Mouse (Mus musculus) thymus, adult 2 months (tissue): Measurements from ENCODE around the gene Atp2c1. TPM values are rescaled to one million over a fixed set of nuclear protein-coding genes. Genes with fewer than 3 reads are reported as not detected.

Experiments
- DNase-seq: peaks from one replicate; pipeline ENCODE4 v3.0.0; 2021
- H3K27ac ChIP-seq: fragments of 200-500 bp; 2 replicates; pipeline ENCODE4 v1.5.1; 2012; ENCODE audit warnings: low read length, control low read depth; ENCODE audit not compliant: control insufficient read depth, insufficient read depth
- H3K27me3 ChIP-seq: fragments of 200-500 bp; 2 replicates; pipeline ENCODE4 v1.6.1; 2012; ENCODE audit warnings: mild to moderate bottlenecking, low read length, moderate library complexity, mixed read lengths; ENCODE audit not compliant: control insufficient read depth, insufficient read depth
- H3K36me3 ChIP-seq: fragments of 200-500 bp; 2 replicates; pipeline ENCODE4 v1.6.1; 2012; ENCODE audit warnings: mild to moderate bottlenecking, low read length, moderate library complexity; ENCODE audit not compliant: control insufficient read depth, insufficient read depth
- H3K4me1 ChIP-seq: fragments of 200-500 bp; replicated peaks from 2 replicates; pipeline ENCODE4 v1.6.1; 2012; ENCODE audit warnings: low read length; ENCODE audit not compliant: control insufficient read depth, insufficient read depth
- H3K4me3 ChIP-seq: fragments of 200-500 bp; 2 replicates; pipeline ENCODE4 v1.5.1; 2012; ENCODE audit warnings: mild to moderate bottlenecking, low read length, control low read depth, moderate library complexity; ENCODE audit not compliant: control insufficient read depth, insufficient read depth
- CTCF ChIP-seq: fragments of 200-500 bp; IDR thresholded peaks from 2 replicates; pipeline ENCODE4 v1.5.1; 2012; ENCODE audit warnings: mild to moderate bottlenecking, control low read depth, low read length, moderate library complexity, borderline replicate concordance; ENCODE audit not compliant: control insufficient read depth, poor library complexity, insufficient read depth; ENCODE audit errors: extremely low read depth
- POLR2A ChIP-seq: fragments of 200-500 bp; IDR thresholded peaks from 2 replicates; pipeline ENCODE4 v1.6.1; 2012; ENCODE audit warnings: mild to moderate bottlenecking, low read length, control low read depth, moderate library complexity; ENCODE audit not compliant: control insufficient read depth, poor library complexity, insufficient read depth; ENCODE audit errors: extremely low read depth
- WGBS: fragments of 180-500 bp; shearing (Covaris S2); methylation state at CpG from one replicate; pipeline ENCODE4 v1.1.7; 2018; 5-methylcytosine and 5-hydroxymethylcytosine counted together
- polyA plus RNA-seq: library from polyadenylated mRNA; depleted of rRNA; stranded (reverse); fragments of >200 nt; gene quantifications from 2 replicates; pipeline ENCODE4 v1.2.3, GENCODE M21; 2012; rRNA removed

Atp2c1 gene
- 48.9 and 53.2 TPM in 2 replicates for polyA plus RNA-seq

GRCm38 (mm10) chr9:105527219-105527618 is at the start of gene Atp2c1:
Gene Atp2c1, minus strand, starts transcription at chr9:105527319.
- H3K4me3 ChIP-seq, result no peak within 1 kb of the TSS
- DNase-seq, result no peak
- no peak within 1 kb of the TSS for H3K27ac ChIP-seq
- H3K27me3 ChIP-seq, result no peaks in the 10 kb centered on the region
- no peaks in the 10 kb centered on the region for H3K36me3 ChIP-seq
- WGBS, result 89% methylated on average over 12 of the region's 12 CpGs
- H3K4me1 ChIP-seq, result no peaks in the 10 kb centered on the region
- TF ChIP-seq POLR2A (no peak), CTCF (no peak)

GRCm38 (mm10) chr9:105557452-105557851 is 30.3 kb upstream of the Atp2c1 start:
- Histone ChIP-seq H3K27me3 (no peaks in the 10 kb centered on the region; the same call in 1 of the 2 replicates), H3K27ac (no peak overlapping the region), H3K4me3 (no peak overlapping the region), H3K4me1 (no peaks in the 10 kb centered on the region), H3K36me3 (no peaks in the 10 kb centered on the region)
- TF ChIP-seq CTCF (no peak), POLR2A (no peak)
- 94% methylated on average over 5 of the region's 5 CpGs for WGBS
- no peak for DNase-seq

GRCm38 (mm10) chr9:105556141-105556735 is 29.1 kb upstream of the Atp2c1 start:
- no peaks in the 10 kb centered on the region for H3K4me1 ChIP-seq
- no peak overlapping the region for H3K27ac ChIP-seq
- DNase-seq, result no peak
- 84% methylated on average over 8 of the region's 8 CpGs for WGBS
- TF ChIP-seq POLR2A, result no peak
- no peak for TF ChIP-seq CTCF
- no peaks in the 10 kb centered on the region for H3K36me3 ChIP-seq
- no peak overlapping the region for H3K4me3 ChIP-seq
- no peaks in the 10 kb centered on the region; the same call in 1 of the 2 replicates for H3K27me3 ChIP-seq

- Histone ChIP-seq H3K27ac (no peak overlapping the region), H3K4me3 (no peak overlapping the region), H3K36me3 (no peaks in the 10 kb centered on the region), H3K27me3 (no peaks in the 10 kb centered on the region; the same call in 1 of the 2 replicates), H3K4me1 (no peaks in the 10 kb centered on the region)
- DNase-seq, result no peak
- TF ChIP-seq CTCF (no peak), POLR2A (no peak)
- 67% methylated on average over 7 of the region's 7 CpGs for WGBS
Observed at GRCm38 (mm10) chr9:105554439-105554807, 27.3 kb upstream of the Atp2c1 start.

GRCm38 (mm10) chr9:105553629-105554438 is 26.7 kb upstream of the Atp2c1 start:
- Histone ChIP-seq H3K4me3 (no peak overlapping the region), H3K27ac (no peak overlapping the region), H3K36me3 (no peaks in the 10 kb centered on the region), H3K27me3 (no peaks in the 10 kb centered on the region; the same call in 1 of the 2 replicates), H3K4me1 (no peaks in the 10 kb centered on the region)
- 15% methylated on average over 24 of the region's 24 CpGs for WGBS
- no peak for DNase-seq
- TF ChIP-seq POLR2A (no peak), CTCF (no peak)

- Histone ChIP-seq H3K27me3 (no peaks in the 10 kb centered on the region; the same call in 1 of the 2 replicates), H3K4me3 (no peak overlapping the region), H3K27ac (no peak overlapping the region), H3K36me3 (no peaks in the 10 kb centered on the region), H3K4me1 (no peaks in the 10 kb centered on the region)
- no peak for DNase-seq
- 87% methylated on average over 4 of the region's 4 CpGs for whole genome bisulfite sequencing
- TF ChIP-seq CTCF (no peak), POLR2A (no peak)
Observed at GRCm38 (mm10) chr9:105551407-105551806, 24.3 kb upstream of the Atp2c1 start.

- no peak overlapping the region for H3K4me3 ChIP-seq
- no peaks in the 10 kb centered on the region for H3K36me3 ChIP-seq
- no peaks in the 10 kb centered on the region for H3K4me1 ChIP-seq
- no peak for TF ChIP-seq CTCF
- TF ChIP-seq POLR2A, result no peak
- DNase-seq, result no peak
- no peaks in the 10 kb centered on the region; the same call in 1 of the 2 replicates for H3K27me3 ChIP-seq
- no peak overlapping the region for H3K27ac ChIP-seq
- WGBS, result 85% methylated on average over 6 of the region's 6 CpGs
Observed at GRCm38 (mm10) chr9:105549096-105549495, 22.0 kb upstream of the Atp2c1 start.
